Mouse (Mus musculus) bone marrow macrophage, adult 2 months (primary cell): Measurements from ENCODE around the gene Hoxd4. TPM values are rescaled to one million over a fixed set of nuclear protein-coding genes. Genes with fewer than 3 reads are reported as not detected.
A peak's percentile ranks its signal among the peaks of the same experiment; 100 is the strongest.

ENCODE experiments used
- H3K27ac ChIP-seq: 2 replicates; pipeline ENCODE4 v1.5.1; 2012; ENCODE audit warnings: low read depth, low read length; ENCODE audit not compliant: insufficient read depth
- H3K4me1 ChIP-seq: 2 replicates; pipeline ENCODE4 v1.6.1; 2012; ENCODE audit warnings: low read length; ENCODE audit not compliant: control insufficient read depth, insufficient read depth
- H3K4me3 ChIP-seq: 2 replicates; pipeline ENCODE4 v1.5.1; 2012; ENCODE audit warnings: mild to moderate bottlenecking, low read length, moderate library complexity; ENCODE audit not compliant: insufficient read depth
- CTCF ChIP-seq: IDR thresholded peaks from 2 replicates; pipeline ENCODE4 v1.5.1; 2012; ENCODE audit warnings: low read depth, mild to moderate bottlenecking, low read length, moderate library complexity
- POLR2A ChIP-seq: IDR thresholded peaks from 2 replicates; pipeline ENCODE4 v1.6.1; 2012; ENCODE audit warnings: mild to moderate bottlenecking, low read depth, low read length, borderline replicate concordance
- polyA plus RNA-seq: library from polyadenylated mRNA; stranded (reverse); fragments of >200 nt; gene quantifications from 2 replicates; pipeline ENCODE4 v1.2.4, GENCODE M21; 2012; ENCODE audit not compliant: missing spikeins, insufficient read depth, insufficient read length

Gene Hoxd4
- polyA plus RNA-seq, 1 experiment = not detected

DNA sequence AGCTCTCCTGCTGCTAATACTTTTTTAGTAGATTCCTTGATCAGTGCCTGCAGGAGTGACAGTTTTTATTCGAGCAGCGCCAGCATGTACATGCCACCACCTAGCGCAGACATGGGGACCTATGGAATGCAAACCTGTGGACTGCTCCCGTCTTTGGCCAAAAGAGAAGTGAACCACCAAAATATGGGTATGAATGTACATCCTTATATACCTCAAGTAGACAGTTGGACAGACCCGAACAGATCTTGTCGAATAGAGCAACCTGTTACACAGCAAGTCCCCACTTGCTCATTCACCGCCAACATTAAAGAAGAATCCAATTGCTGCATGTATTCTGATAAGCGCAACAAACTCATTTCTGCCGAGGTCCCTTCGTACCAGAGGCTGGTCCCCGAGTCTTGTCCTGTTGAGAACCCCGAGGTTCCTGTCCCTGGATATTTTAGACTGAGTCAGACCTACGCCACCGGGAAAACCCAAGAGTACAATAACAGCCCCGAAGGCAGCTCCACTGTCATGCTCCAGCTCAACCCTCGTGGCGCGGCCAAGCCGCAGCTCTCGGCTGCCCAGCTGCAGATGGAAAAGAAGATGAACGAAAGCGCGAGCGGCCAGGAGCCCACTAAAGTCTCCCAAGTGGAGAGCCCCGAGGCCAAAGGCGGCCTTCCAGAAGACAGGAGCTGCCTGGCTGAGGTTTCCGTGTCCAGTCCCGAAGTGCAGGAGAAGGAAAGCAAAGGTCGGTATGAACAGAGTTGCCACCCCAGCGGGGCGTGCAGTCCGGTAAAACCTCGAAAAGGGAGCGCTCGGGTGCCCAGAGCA, 19.5 kb upstream of the Hoxd4 start:
- TF ChIP-seq CTCF (no peak), POLR2A (no peak)
- no peak overlapping the region for H3K27ac ChIP-seq
- no peaks in the 10 kb centered on the region for H3K4me1 ChIP-seq
- H3K4me3 ChIP-seq = no peak overlapping the region

DNA sequence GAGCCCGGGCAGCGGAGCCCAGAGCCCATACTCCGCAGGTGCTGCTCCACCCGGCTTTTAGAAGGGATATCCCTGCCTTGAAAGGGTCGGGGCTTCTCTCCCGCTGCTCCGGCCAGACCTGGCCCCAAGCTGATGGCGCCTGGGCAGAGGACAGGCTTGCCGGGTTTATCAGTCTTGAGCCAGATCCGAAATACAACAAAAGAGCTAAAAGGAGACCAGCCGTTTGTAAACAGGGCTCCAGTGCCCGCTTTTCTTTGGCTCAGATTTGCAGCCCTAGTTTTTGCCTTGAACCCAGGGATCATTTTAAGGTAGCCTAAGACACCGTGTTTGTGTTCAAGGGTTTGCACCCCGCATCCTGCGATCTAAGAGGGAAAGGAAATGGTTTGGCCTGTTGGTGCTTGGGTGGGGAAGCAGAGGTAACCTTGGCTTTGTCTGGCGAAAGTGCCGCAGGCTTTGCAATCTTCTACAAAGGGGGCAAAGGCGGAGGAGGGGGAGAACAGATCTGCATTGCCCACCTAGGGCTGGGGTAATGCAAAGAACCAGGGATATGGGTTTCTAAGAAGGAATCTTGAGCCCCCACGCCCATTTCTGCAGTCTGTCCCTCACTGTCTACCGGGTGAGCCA, 18.8 kb upstream of the Hoxd4 start:
- Histone ChIP-seq H3K27ac (no peak overlapping the region), H3K4me1 (no peaks in the 10 kb centered on the region), H3K4me3 (no peak overlapping the region)
- TF ChIP-seq POLR2A = no peak
- no peak for TF ChIP-seq CTCF

DNA sequence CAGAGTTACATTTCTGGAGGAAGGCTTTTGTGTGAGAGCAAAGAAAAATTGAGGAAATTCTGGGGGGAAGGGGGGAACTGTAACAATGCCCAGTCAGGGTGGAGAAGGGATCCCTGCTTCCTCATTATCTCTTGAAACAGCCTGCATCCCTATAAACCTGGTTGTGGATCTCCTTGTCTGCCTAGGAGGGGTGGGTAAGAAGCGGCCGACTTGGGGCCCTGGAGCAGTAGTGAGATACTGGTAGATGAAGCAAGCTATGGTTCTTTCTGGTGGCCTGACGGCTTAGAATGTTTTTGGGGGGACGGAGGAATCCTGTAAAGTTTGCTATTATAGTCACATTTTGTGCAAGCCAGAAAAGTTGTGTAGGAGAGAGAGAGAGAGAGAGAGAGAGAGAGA, 18.3 kb upstream of the Hoxd4 start:
- H3K4me3 ChIP-seq = no peak overlapping the region
- H3K27ac ChIP-seq = no peak overlapping the region
- TF ChIP-seq CTCF (no peak), POLR2A (no peak)
- no peaks in the 10 kb centered on the region for H3K4me1 ChIP-seq

DNA sequence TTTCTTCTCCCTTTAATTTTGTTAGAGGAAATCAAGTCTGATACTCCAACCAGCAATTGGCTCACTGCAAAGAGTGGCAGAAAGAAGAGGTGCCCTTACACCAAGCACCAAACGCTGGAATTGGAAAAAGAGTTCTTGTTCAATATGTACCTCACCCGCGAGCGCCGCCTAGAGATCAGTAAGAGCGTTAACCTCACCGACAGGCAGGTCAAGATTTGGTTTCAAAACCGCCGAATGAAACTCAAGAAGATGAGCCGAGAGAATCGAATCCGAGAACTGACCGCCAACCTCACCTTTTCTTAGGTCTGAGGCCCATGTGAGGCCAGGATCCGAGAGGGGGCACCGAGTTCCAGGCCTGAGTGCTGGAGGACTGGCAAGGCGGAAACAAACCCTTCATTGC, 17.7 kb upstream of the Hoxd4 start:
- no peak for TF ChIP-seq POLR2A
- TF ChIP-seq CTCF = peak; percentile 71
- H3K27ac ChIP-seq = no peak overlapping the region

DNA sequence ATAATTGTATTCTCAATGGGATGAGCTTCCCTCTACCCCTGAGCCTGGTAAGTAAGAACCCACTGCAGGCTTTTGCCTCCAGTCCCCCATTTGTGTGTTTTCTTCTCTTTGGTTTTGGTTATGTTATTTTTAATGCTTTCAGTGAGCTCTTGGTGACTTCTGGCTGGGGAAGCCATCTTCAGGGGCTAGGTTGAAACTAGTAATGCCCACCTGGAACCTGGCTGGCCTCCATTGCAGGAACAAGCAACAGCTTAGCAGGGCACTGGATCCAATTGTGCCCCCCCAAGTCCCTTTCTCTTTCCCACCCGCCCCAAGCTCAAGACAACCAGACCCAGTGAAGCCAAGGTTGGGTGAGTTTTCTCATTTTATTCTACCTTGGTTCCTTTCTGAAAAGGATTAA, 16.3 kb upstream of the Hoxd4 start:
- Histone ChIP-seq H3K27ac (no peak overlapping the region), H3K4me3 (no peak overlapping the region), H3K4me1 (no peaks in the 10 kb centered on the region)
- no peak for TF ChIP-seq CTCF

More for the DNA sequence above, 17.7 kb upstream of the Hoxd4 start:
- H3K4me3 ChIP-seq = no peak overlapping the region
- H3K4me1 ChIP-seq = no peaks in the 10 kb centered on the region

DNA sequence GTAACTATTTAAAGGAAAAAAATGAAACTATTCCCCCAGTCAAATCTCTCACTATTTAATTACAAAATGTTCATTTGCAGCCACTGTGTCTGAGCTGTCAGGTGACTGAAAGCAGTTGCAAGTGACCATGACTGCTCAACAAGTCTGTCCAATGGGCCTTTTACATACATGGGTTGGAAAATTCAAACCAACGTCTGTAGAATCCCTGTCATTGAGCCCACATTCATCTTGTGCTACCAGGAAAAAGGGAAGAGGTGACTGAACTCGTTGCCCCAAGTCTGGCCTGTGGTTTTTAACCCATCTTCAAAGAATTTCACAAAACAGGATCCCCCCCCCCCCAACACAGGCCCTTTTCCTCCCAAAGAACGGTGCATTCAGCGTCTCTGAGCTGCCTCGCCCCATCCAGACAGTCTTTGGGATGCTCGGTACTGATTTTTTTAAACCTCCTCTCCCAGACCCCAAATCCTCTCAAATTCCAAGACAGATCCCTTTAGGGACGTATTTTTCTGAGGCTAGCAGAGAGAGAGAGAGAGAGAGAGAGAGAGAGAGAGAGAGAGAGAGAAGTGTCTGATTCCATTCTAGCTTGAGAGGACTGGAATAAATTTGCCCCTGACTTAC, 15.8 kb upstream of the Hoxd4 start:
- H3K4me3 ChIP-seq = no peak overlapping the region
- H3K4me1 ChIP-seq = no peaks in the 10 kb centered on the region
- no peak overlapping the region for H3K27ac ChIP-seq
- TF ChIP-seq CTCF (no peak), POLR2A (no peak)

DNA sequence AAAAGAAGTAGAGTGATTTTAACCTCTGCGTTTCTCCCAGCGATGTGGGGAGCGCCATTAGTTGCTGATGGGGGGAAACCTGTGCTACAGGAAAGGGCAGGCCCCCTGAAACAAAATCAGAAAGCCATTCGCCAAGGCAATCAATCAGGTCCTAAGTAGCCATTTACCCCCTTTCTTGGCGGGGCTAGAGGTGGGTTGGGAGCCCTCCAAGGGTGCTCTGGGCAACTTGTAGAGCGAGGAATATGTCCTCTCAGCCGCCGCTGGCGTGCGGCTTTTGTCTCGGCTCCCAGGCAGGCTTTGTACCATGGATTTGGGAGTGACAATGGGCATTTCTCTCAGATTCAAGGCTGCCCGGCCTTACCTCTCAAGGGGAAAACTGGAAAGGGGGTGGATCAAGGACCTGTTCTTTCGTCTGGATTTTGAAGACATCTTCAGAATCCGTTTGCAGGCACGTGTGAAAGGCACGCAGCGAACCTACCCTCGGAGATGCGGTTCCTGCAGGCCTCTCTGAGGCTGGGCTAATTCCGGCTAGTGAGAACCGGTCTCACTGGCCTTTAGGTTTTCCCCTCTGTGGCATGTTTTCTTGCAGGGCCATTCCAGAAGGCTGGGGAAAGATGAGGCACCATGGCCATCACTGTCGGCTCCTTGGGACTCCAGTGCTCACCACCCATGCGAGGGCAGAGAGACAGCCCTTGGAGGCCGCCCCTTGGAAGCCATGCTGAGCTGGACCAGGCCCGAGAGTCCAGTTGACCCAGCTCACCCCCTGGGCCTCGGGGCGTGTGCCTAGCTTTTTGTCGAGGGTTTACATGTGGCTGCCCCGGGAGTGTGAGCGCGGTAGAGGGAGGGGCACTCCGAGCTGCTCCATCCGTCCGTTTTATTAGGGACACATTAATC, 15.0 kb upstream of the Hoxd4 start:
- Histone ChIP-seq H3K4me3 (no peak overlapping the region), H3K4me1 (no peaks in the 10 kb centered on the region), H3K27ac (no peak overlapping the region)
- no peak for TF ChIP-seq CTCF
- TF ChIP-seq POLR2A = no peak

DNA sequence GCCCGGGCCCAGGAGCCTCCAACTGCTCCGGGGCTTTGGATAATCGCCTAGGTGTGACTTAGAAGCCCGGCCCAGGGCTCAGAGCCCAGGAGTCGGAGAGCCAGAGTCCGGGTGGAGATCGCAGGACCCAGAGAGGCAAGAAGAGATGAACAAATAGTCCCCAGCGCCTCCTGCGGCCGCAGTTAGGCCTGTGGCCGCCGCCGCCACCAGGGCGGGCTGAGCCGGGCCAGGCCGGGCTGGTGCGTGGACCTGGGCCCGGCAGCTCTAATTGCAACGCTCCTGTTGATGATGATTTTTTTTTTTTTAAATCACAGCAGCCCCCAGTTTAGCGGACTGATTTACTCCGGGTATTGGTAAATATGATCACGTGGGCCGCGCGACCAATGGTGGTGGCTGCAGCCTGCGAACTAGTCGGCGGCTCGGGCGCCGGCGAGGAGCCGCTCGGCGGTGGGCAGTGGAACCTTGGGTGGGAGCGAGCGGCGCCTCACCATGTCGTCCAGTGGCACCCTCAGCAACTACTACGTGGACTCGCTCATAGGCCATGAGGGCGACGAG, 14.1 kb upstream of the Hoxd4 start, which contains the start of gene Hoxd9:
Hoxd9 (plus strand) TSS at position 161 of the 555 bp plus-strand sequence.
- H3K4me3 ChIP-seq = peak within 1 kb of the TSS; percentile 25
- H3K4me1 ChIP-seq = no peaks in the 10 kb centered on the region
- TF ChIP-seq CTCF (no peak), POLR2A (no peak)
- H3K27ac ChIP-seq = no peak within 1 kb of the TSS
